Mouse (Mus musculus): ENCODE data around the gene Capns2.

Gene Capns2

GRCm38 (mm10) chr8:92903488-92904135 lies 2.4 kb downstream of the Capns2 start:
- DNase-seq (ENCODE audit: low read depth, low spot score): no peak

GRCm38 (mm10) chr8:92906553-92906952 lies 5.3 kb downstream of the Capns2 start:
- no peak for DNase-seq (ENCODE audit: low read depth, low spot score)

GRCm38 (mm10) chr8:92908448-92908847 lies 7.2 kb downstream of the Capns2 start:
- DNase-seq (ENCODE audit: low read depth, low spot score): no peak

- DNase-seq (ENCODE audit: low read depth, low spot score): no peak
These were observed 10.3 kb downstream of the Capns2 start for GRCm38 (mm10) chr8:92911477-92911876.

DNA sequence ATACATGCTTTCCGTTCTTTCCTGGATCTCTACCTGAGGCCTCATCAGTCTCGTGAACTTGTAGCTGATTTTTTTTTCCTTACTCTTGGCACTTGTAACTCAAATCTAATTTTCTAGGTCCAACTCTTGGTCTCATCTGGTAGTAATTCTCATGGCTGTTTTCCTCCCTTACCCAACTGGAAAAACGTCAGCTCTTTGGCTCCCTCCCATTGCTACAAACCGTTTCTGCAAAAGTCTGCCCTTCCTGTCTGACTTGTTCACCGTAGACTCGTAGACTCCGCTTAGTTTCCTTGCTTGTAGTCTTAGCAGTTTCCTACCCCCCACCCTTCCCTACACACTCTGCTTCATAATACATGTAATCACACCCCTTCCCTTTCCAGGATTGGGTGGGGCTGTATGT lies 12.2 kb downstream of the Capns2 start:
- DNase-seq (ENCODE audit: low read depth, low spot score): no peak

GRCm38 (mm10) chr8:92916082-92916481 lies 14.9 kb downstream of the Capns2 start:
- no peak for DNase-seq (ENCODE audit: low read depth, low spot score)

GRCm38 (mm10) chr8:92921768-92922167 lies 20.6 kb downstream of the Capns2 start:
- DNase-seq (ENCODE audit: low read depth, low spot score): no peak

- DNase-seq (ENCODE audit: low read depth, low spot score): no peak
These were observed 27.8 kb downstream of the Capns2 start for GRCm38 (mm10) chr8:92928986-92929385.

GRCm38 (mm10) chr8:92938056-92938455 lies 36.8 kb downstream of the Capns2 start:
- no peak for DNase-seq (ENCODE audit: low read depth, low spot score)

DNA sequence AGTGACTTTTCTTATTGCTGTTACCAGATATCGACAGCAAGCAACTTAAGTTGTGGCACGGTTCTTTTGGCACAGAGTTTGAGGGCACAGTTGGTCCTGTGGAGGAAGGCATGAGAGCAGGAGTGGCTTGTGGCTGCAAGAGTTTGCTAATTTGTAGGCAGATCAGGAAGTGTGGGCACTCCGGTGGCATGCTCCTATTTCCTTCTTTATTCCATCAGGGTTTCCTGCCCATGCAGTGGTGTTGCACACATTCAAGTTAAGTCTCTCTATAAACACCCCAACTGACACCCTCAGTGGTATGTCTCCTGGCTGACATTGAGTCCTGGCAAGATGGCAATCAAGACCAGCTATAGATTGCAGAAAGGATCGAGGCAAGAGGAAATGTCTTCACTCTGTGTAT lies 47.9 kb downstream of the Capns2 start:
- no peak for DNase-seq (ENCODE audit: low read depth, low spot score)

GRCm38 (mm10) chr8:92950639-92951371 lies 49.6 kb downstream of the Capns2 start:
- DNase-seq (ENCODE audit: low read depth, low spot score): no peak

Measured in ES-CJ7 (cell line).